ENCODE assay signal across 24 mouse cellular contexts in genomic region chr7:78440896-78441295, GRCm38 (mm10).
"Had no signal": no experiment of that assay in that cellular context is flagged by ENCODE, and none has a peak within 500 bp of the region (broad histone marks: within the 10 kb centered on the region; RNA-seq: fewer than 3 reads in every experiment).

No protein-coding gene starts in this region.

- H3K27ac ChIP-seq: heart, adult 2 months; heart, embryonic 13.5 days; heart, embryonic 15.5 days; hindbrain, embryonic 13.5 days; hindbrain, embryonic 15.5 days; hindbrain, postnatal 0 days; kidney, embryonic 15.5 days; kidney, postnatal 0 days; limb, embryonic 13.5 days; limb, embryonic 15.5 days; liver, embryonic 12.5 days; liver, embryonic 14.5 days had no signal

- H3K9ac ChIP-seq: heart, embryonic 13.5 days; heart, embryonic 15.5 days; hindbrain, embryonic 13.5 days; hindbrain, embryonic 15.5 days; kidney, embryonic 15.5 days; limb, embryonic 13.5 days; limb, embryonic 15.5 days; liver, embryonic 12.5 days; liver, embryonic 14.5 days had no signal

- H3K4me1 ChIP-seq: heart, embryonic 13.5 days; heart, embryonic 15.5 days; hindbrain, embryonic 13.5 days; hindbrain, embryonic 15.5 days; kidney, embryonic 15.5 days; limb, embryonic 13.5 days; limb, embryonic 15.5 days; liver, embryonic 12.5 days had no signal

- ATAC-seq: hindbrain, postnatal 0 days; intestine, embryonic 16.5 days; liver, embryonic 12.5 days had no signal

- H3K9me3 ChIP-seq: heart, embryonic 13.5 days; heart, embryonic 15.5 days; hindbrain, embryonic 13.5 days; hindbrain, embryonic 15.5 days; kidney, embryonic 15.5 days; limb, embryonic 13.5 days; limb, embryonic 15.5 days; liver, embryonic 12.5 days had no signal

- H3K36me3 ChIP-seq: heart, embryonic 13.5 days; heart, embryonic 15.5 days; kidney, embryonic 15.5 days; limb, embryonic 13.5 days; limb, embryonic 15.5 days; liver, embryonic 12.5 days had no signal

- H3K4me3 ChIP-seq: heart, adult 2 months; heart, embryonic 13.5 days; heart, embryonic 15.5 days; hindbrain, embryonic 13.5 days; hindbrain, embryonic 15.5 days; kidney, embryonic 15.5 days; limb, embryonic 13.5 days; limb, embryonic 15.5 days; liver, embryonic 12.5 days had no signal

- H3K27me3 ChIP-seq: heart, embryonic 13.5 days; heart, embryonic 15.5 days; hindbrain, embryonic 13.5 days; hindbrain, embryonic 15.5 days; kidney, embryonic 15.5 days; limb, embryonic 13.5 days; limb, embryonic 15.5 days; liver, embryonic 12.5 days had no signal

- H3K4me2 ChIP-seq: heart, embryonic 11.5 days; heart, embryonic 13.5 days; heart, embryonic 15.5 days; hindbrain, embryonic 13.5 days; hindbrain, embryonic 15.5 days; kidney, embryonic 15.5 days; limb, embryonic 13.5 days; limb, embryonic 15.5 days; liver, embryonic 12.5 days had no signal

- DNase-seq: gastrocnemius, postnatal 14 days; gastrocnemius, postnatal 36 days; heart, adult 2 months; heart, postnatal 14 days; heart, postnatal 36 days; kidney, adult 11 months; kidney, adult 2 months; kidney, adult 9 months; kidney, postnatal 14 days; kidney, postnatal 36 days; left cerebral cortex, postnatal 4 days had no signal
